Mouse (Mus musculus) Patski (cell line): Measurements from ENCODE around the gene Rhobtb3. TPM values are rescaled to one million over a fixed set of nuclear protein-coding genes. Genes with fewer than 3 reads are reported as not detected.

Experiments
- ATAC-seq: fragments of 100-300 bp; one replicate; pipeline ENCODE4 v1.8.0; 2021
- CTCF ChIA-PET: fragments of 350-600 bp; sonication (Branson Sonifier 250); formaldehyde crosslinking; loops from one replicate; lab custom pipeline; 2022; ENCODE audit warnings: inconsistent platforms; lab: Charles Lee
- POLR2A ChIA-PET: fragments of 350-600 bp; sonication (Branson Sonifier 250); formaldehyde crosslinking; loops from one replicate; lab custom pipeline; 2022; ENCODE audit warnings: antibody characterized with exemption, inconsistent platforms; lab: Charles Lee
- DNase-seq: peaks from one replicate; pipeline ENCODE4 v3.0.0-alpha.2; 2011; ENCODE audit warnings: low read depth, low spot score
- H3K27me3 ChIP-seq: fragments of 371-371 bp; one replicate; pipeline ENCODE4 v1.5.1; 2021
- CTCF ChIP-seq: fragments of 100-300 bp; IDR thresholded peaks from one replicate; pipeline ENCODE4 v1.5.1; 2021
- in situ Hi-C: fragments of 300-500 bp; cut with MboI; formaldehyde crosslinking; loops from 3 replicates; pipeline ENCODE4 v1.11.1; 2018; ENCODE audit warnings: low pct_unique_long_range_greater_than_20kb, mixed read lengths
- polyA plus RNA-seq: library from polyadenylated mRNA; unstranded; gene quantifications from one replicate; pipeline ENCODE4 v1.2.3, GENCODE M21; 2021

The Rhobtb3 gene
- polyA plus RNA-seq, 1 experiment from 2014 or later, result 36.4 TPM

GRCm38 (mm10) chr13:75955357-75955992 lies 11.8 kb upstream of the Rhobtb3 start:
- TF ChIP-seq CTCF, result no peak
- in situ Hi-C loops, result loop anchor here (25.0 kb wide), 1 partner anchor 357 kb away; the partner anchor contains the start of gene Fam81b
- no peaks in the 10 kb centered on the region for H3K27me3 ChIP-seq
- ChIA-PET POLR2A (no interaction called here), CTCF (no interaction called here)
- no peak for DNase-seq
- ATAC-seq, result no peak

GRCm38 (mm10) chr13:75950295-75950694 lies 6.6 kb upstream of the Rhobtb3 start:
- DNase-seq (no peak), ATAC-seq (no peak)
- in situ Hi-C loops, result loop anchor here (25.0 kb wide), 1 partner anchor 362 kb away; the partner anchor contains the start of gene Fam81b
- POLR2A ChIA-PET, result no interaction called here
- CTCF ChIA-PET, result no interaction called here
- TF ChIP-seq CTCF, result no peak
- H3K27me3 ChIP-seq, result no peaks in the 10 kb centered on the region

GRCm38 (mm10) chr13:75944044-75944820 lies 507 bp upstream of the Rhobtb3 start:
- peak; percentile 13 for DNase-seq
- no peaks in the 10 kb centered on the region for H3K27me3 ChIP-seq
- ChIA-PET CTCF (interaction anchor here (1.8 to 2.3 kb wide), 2 partner anchors 11 to 41 kb away, joined by 5 to 6 read pairs; no protein-coding TSS in a partner anchor), POLR2A (interaction anchor here (0.7 kb wide), 3 partner anchors 32 to 120 kb away, joined by 3 to 4 read pairs (median 3); no protein-coding TSS in a partner anchor)
- ATAC-seq, result peak; percentile 63
- no peak for TF ChIP-seq CTCF
- in situ Hi-C loops, result loop anchor here (10.0 kb wide), 1 partner anchor 71 kb away; the partner anchor contains the start of gene Rfesd

GRCm38 (mm10) chr13:75942731-75943130 lies 994 bp downstream of the Rhobtb3 start:
- no peak for DNase-seq
- no peaks in the 10 kb centered on the region for H3K27me3 ChIP-seq
- POLR2A ChIA-PET, result interaction anchor here (0.6 to 1.1 kb wide), 3 partner anchors 10 to 76 kb away, joined by 7 to 8 read pairs (median 7); partner anchors contain the start of gene Rfesd
- no peak for ATAC-seq
- TF ChIP-seq CTCF, result peak; percentile 34
- CTCF ChIA-PET, result interaction anchor here (1.0 to 2.1 kb wide), 7 partner anchors 9 to 78 kb away, joined by 3 to 6 read pairs (median 4); partner anchors contain the start of gene Rfesd
- in situ Hi-C loops, result loop anchor here (10.0 kb wide), 1 partner anchor 72 kb away; the partner anchor contains the start of gene Rfesd

- no peak for ATAC-seq
- DNase-seq, result no peak
- no peak for TF ChIP-seq CTCF
- H3K27me3 ChIP-seq, result no peaks in the 10 kb centered on the region
- in situ Hi-C loops, result loop anchor here (10.0 kb wide), 1 partner anchor 73 kb away; the partner anchor contains the start of gene Rfesd
- ChIA-PET POLR2A (no interaction called here), CTCF (interaction anchor here (1.2 to 2.1 kb wide), 4 partner anchors 8 to 79 kb away, joined by 3 to 6 read pairs (median 4); partner anchors contain the start of gene Rfesd)
These were observed 2.0 kb downstream of the Rhobtb3 start for GRCm38 (mm10) chr13:75941518-75942295.

- DNase-seq (no peak), ATAC-seq (no peak)
- ChIA-PET POLR2A (no interaction called here), CTCF (interaction anchor here (1.3 to 2.1 kb wide), 4 partner anchors 8 to 78 kb away, joined by 3 to 6 read pairs (median 4); partner anchors contain the start of gene Rfesd)
- no peaks in the 10 kb centered on the region for H3K27me3 ChIP-seq
- in situ Hi-C loops, result loop anchor here (10.0 kb wide), 1 partner anchor 74 kb away; the partner anchor contains the start of gene Rfesd
- no peak for TF ChIP-seq CTCF
These were observed 2.8 kb downstream of the Rhobtb3 start for GRCm38 (mm10) chr13:75940791-75941517.

- ATAC-seq (no peak), DNase-seq (no peak)
- ChIA-PET CTCF (no interaction called here), POLR2A (no interaction called here)
- no peak for TF ChIP-seq CTCF
- no peaks in the 10 kb centered on the region for H3K27me3 ChIP-seq
- in situ Hi-C loops, result no loop called here
These were observed 4.9 kb downstream of the Rhobtb3 start for GRCm38 (mm10) chr13:75938866-75939265.

GRCm38 (mm10) chr13:75933287-75933686 lies 10.4 kb downstream of the Rhobtb3 start:
- no peak for DNase-seq
- in situ Hi-C loops, result no loop called here
- POLR2A ChIA-PET, result no interaction called here
- CTCF ChIA-PET, result interaction anchor here (1.5 to 2.0 kb wide), 2 partner anchors 9 to 11 kb away, joined by 5 to 6 read pairs; partner anchors contain the start of gene Rhobtb3
- no peak for TF ChIP-seq CTCF
- no peak for ATAC-seq
- no peaks in the 10 kb centered on the region for H3K27me3 ChIP-seq

- H3K27me3 ChIP-seq, result no peaks in the 10 kb centered on the region
- ChIA-PET POLR2A (no interaction called here), CTCF (interaction anchor here (1.2 kb wide), 1 partner anchor 9 kb away, joined by 3 read pairs; no protein-coding TSS in a partner anchor)
- in situ Hi-C loops, result no loop called here
- DNase-seq (no peak), ATAC-seq (no peak)
- no peak for TF ChIP-seq CTCF
These were observed 12.7 kb downstream of the Rhobtb3 start for GRCm38 (mm10) chr13:75931073-75931472.
